Mouse (Mus musculus) bone marrow macrophage, adult 2 months (primary cell): Measurements from ENCODE around the gene C7. TPM values are rescaled to one million over a fixed set of nuclear protein-coding genes. Genes with fewer than 3 reads are reported as not detected.

ENCODE experiments used
- H3K27ac ChIP-seq: 2 replicates; pipeline ENCODE4 v1.5.1; 2012; ENCODE audit warnings: low read depth, low read length; ENCODE audit not compliant: insufficient read depth
- H3K4me1 ChIP-seq: 2 replicates; pipeline ENCODE4 v1.6.1; 2012; ENCODE audit warnings: low read length; ENCODE audit not compliant: control insufficient read depth, insufficient read depth
- H3K4me3 ChIP-seq: 2 replicates; pipeline ENCODE4 v1.5.1; 2012; ENCODE audit warnings: mild to moderate bottlenecking, low read length, moderate library complexity; ENCODE audit not compliant: insufficient read depth
- CTCF ChIP-seq: IDR thresholded peaks from 2 replicates; pipeline ENCODE4 v1.5.1; 2012; ENCODE audit warnings: low read depth, mild to moderate bottlenecking, low read length, moderate library complexity
- POLR2A ChIP-seq: IDR thresholded peaks from 2 replicates; pipeline ENCODE4 v1.6.1; 2012; ENCODE audit warnings: mild to moderate bottlenecking, low read depth, low read length, borderline replicate concordance
- polyA plus RNA-seq: library from polyadenylated mRNA; stranded (reverse); fragments of >200 nt; gene quantifications from 2 replicates; pipeline ENCODE4 v1.2.4, GENCODE M21; 2012; ENCODE audit not compliant: missing spikeins, insufficient read depth, insufficient read length

C7 gene
- polyA plus RNA-seq, 1 experiment: not detected

DNA sequence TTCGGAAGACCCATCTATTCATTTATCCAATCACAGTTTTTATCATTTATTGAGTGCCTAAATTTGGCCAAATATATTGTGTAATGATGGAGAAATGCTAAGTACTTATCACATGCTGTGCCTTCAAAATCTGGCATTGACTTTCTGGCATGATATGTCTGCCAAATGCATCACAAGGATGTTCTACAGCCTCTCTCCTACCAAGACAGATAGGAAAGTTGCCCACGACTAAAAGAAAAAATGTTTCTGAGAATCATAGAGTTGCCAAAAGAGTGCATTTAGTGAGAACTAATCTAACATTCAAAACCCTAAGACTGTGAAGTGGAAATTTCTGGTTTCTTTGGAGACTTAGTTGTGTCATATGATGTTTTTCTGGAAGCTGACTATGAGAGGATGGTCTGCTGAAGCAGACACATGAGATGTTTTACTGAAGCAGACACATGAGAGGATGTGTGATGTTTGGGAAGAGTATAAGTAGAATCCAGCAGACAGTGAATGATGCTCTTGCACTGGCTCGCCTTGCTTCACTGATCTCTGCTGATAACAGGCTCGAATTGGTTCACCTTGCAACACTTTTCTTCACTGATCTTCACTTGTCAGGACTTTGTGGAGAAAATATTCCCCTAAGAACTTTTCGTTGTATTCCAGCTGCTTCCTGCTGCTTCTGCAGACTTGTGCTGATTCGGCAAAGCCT, 59.9 kb downstream of the C7 start:
- Histone ChIP-seq H3K4me3 (no peak overlapping the region), H3K4me1 (no peaks in the 10 kb centered on the region), H3K27ac (no peak overlapping the region)
- no peak for TF ChIP-seq CTCF
- TF ChIP-seq POLR2A: no peak

DNA sequence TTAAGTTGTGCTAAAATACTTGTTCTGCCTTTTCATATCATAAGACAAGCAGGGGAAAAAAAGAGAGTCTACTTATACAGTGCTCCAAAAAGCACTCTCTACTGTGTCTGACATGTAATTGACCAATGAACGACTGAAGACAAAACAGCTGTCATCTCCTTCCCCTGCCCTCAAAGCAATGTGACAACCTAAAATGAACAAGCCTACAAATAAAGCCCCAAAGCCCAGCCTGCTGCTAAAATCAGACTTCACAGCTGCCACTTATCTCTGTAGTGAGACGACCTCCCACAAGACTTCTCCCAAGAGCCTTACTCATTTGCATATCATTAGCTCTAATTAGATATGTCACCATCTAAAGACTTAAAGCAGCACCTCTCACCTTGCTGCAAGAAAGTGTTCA, 60.6 kb downstream of the C7 start:
- no peak overlapping the region for H3K27ac ChIP-seq
- no peak for TF ChIP-seq POLR2A
- TF ChIP-seq CTCF: no peak
- no peak overlapping the region for H3K4me3 ChIP-seq
- H3K4me1 ChIP-seq: no peaks in the 10 kb centered on the region

DNA sequence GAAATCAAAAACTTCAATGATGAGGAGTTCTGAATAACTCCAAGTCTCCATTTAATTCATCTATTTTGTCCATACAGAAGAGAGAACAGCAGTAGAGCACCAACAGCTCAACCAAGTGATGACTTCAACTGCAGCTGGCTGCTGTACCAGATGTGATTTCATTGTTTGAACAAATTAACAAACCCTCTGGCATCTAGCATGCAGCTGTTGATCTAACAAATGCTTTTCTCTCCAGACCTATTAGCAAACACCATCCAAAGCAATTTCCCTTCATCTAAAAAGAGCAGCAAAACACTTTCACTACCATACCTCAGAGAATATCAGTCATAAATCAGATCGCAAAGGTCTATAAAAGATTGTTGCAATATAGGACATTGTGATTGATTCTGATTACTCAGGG, 90.2 kb downstream of the C7 start:
- no peak for TF ChIP-seq POLR2A
- no peak for TF ChIP-seq CTCF
- Histone ChIP-seq H3K4me1 (no peaks in the 10 kb centered on the region), H3K27ac (no peak overlapping the region), H3K4me3 (no peak overlapping the region)

Other genes starting within 250 kb of the C7 start
- not detected in 2 replicates for gene Mroh2b, start 165.0 kb downstream of the C7 start, polyA plus RNA-seq
- 6.9 and 8.0 TPM in 2 replicates for gene Card6, start 44.8 kb upstream of the C7 start, polyA plus RNA-seq
- 766 and 857 TPM in 2 replicates for gene Rpl37, start 52.9 kb upstream of the C7 start, polyA plus RNA-seq
- gene Prkaa1, start 80.1 kb upstream of the C7 start, polyA plus RNA-seq: 29.3 and 31.6 TPM in 2 replicates
- gene Ttc33, start 121.8 kb upstream of the C7 start, polyA plus RNA-seq: 40.7 and 44.6 TPM in 2 replicates
- 28.6 and 32.5 TPM in 2 replicates for gene Ptger4, start 180.4 kb upstream of the C7 start, polyA plus RNA-seq